Mouse (Mus musculus) myocyte (in vitro differentiated cells): ENCODE measurements at regions not wholly inside any gene's neighbourhood (a gene's known extent, or its start where the extent isn't known, plus 50 kb on each side); places are given as distances from the start of the nearest gene placed in this dataset.

Source experiments
- CEBPB ChIP-seq: IDR thresholded peaks from 2 replicates; pipeline ENCODE4 v1.6.1; 2011; ENCODE audit warnings: mild to moderate bottlenecking, moderate library complexity; ENCODE audit not compliant: poor library complexity, insufficient read depth, severe bottlenecking
- E2F4 ChIP-seq: IDR thresholded peaks from one replicate; pipeline ENCODE4 v1.6.1; 2011; ENCODE audit warnings: mild to moderate bottlenecking, control low read depth, moderate library complexity; ENCODE audit not compliant: insufficient read depth
- MAX ChIP-seq: IDR thresholded peaks from one replicate; pipeline ENCODE4 v1.6.1; 2011; ENCODE audit warnings: low read depth, mild to moderate bottlenecking, control low read depth
- MYOD1 ChIP-seq, 3 experiments: IDR thresholded peaks; one replicate each; pipeline ENCODE4 v1.6.1; 2011; ENCODE audit warnings: control low read depth in 2 of 3, low read depth in 2 of 3, mild to moderate bottlenecking in 2 of 3, moderate library complexity in 1 of 3; ENCODE audit not compliant: insufficient read length in 2 of 3, control insufficient read depth in 1 of 3
- MYOG ChIP-seq, 3 experiments: IDR thresholded peaks; one replicate each; pipeline ENCODE4 v1.6.1; 2011; ENCODE audit warnings: control low read depth in 2 of 3, low read depth in 2 of 3, mild to moderate bottlenecking in 2 of 3; ENCODE audit not compliant: insufficient read length in 2 of 3, control insufficient read depth in 1 of 3, insufficient read depth in 1 of 3
- POLR2A ChIP-seq: IDR thresholded peaks from one replicate; pipeline ENCODE4 v1.6.1; 2011; ENCODE audit warnings: low read depth, mild to moderate bottlenecking, control low read depth, moderate library complexity; ENCODE audit not compliant: insufficient read length
- POLR2AphosphoS2 ChIP-seq: IDR thresholded peaks from one replicate; pipeline ENCODE4 v1.6.1; 2011; ENCODE audit warnings: low read depth, control low read depth; ENCODE audit not compliant: insufficient read length
- REST ChIP-seq: IDR thresholded peaks from one replicate; pipeline ENCODE4 v1.6.1; 2011; ENCODE audit warnings: mild to moderate bottlenecking, control low read depth, moderate library complexity; ENCODE audit not compliant: insufficient read depth, insufficient read length
- SRF ChIP-seq: IDR thresholded peaks from one replicate; pipeline ENCODE4 v1.6.1; 2011; ENCODE audit warnings: low read depth; ENCODE audit not compliant: control insufficient read depth, insufficient read length
- TCF12 ChIP-seq: IDR thresholded peaks from one replicate; pipeline ENCODE4 v1.6.1; 2011; ENCODE audit warnings: mild to moderate bottlenecking, control low read depth; ENCODE audit not compliant: poor library complexity, insufficient read depth, severe bottlenecking
- TCF3 ChIP-seq: IDR thresholded peaks from one replicate; pipeline ENCODE4 v1.6.1; 2011; ENCODE audit warnings: low read depth, control low read depth; ENCODE audit not compliant: insufficient read length
- USF1 ChIP-seq: IDR thresholded peaks from one replicate; pipeline ENCODE4 v1.6.1; 2011; ENCODE audit warnings: low read depth, mild to moderate bottlenecking, control low read depth, moderate library complexity

DNA sequence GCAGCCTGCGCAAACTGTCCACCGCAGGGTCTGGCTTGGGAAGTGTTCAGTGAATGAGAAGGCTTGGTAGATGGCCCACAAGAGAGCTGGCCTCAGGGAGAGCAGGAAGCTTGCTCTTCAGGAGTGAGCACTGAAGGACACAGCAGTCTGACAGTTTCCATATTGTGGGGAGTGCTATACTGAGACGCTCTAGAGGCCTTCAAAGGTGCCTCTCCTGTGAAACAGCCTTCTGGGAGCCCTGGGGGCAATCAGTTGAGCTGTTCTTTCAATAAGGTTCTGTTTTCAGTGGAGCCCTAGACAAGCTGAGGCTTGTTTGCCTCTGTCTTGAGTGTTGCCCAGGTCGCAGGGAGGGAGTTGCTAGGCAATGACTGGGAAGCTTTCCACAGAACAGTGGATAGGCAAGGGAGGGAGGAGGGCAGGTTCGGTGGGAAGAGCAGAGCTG lies 353.9 kb downstream of the Cog6 start:
- TF ChIP-seq E2F4 (no peak), CEBPB (no peak), POLR2A (no peak), TCF12 (no peak), POLR2AphosphoS2 (no peak), USF1 (no peak), MAX (no peak), REST (no peak), MYOG (IDR thresholded peaks at IDR 0.05; ENCODE audit: control insufficient read depth in 1 of 3, insufficient read depth in 1 of 3, insufficient read length in 2 of 3, low read depth in 2 of 3) (no peak), MYOD1 (IDR thresholded peaks at IDR 0.05; ENCODE audit: control insufficient read depth in 1 of 3, insufficient read length in 2 of 3, low read depth in 2 of 3) (no peak), SRF (no peak), TCF3 (no peak)
